Mouse (Mus musculus): ENCODE data around the gene Krtap26-1. TPM values are rescaled to one million over a fixed set of nuclear protein-coding genes. Genes with fewer than 3 reads are reported as not detected.

Gene Krtap26-1
- not detected for total RNA-seq (2021)
- long read RNA-seq: 0 reads

DNA sequence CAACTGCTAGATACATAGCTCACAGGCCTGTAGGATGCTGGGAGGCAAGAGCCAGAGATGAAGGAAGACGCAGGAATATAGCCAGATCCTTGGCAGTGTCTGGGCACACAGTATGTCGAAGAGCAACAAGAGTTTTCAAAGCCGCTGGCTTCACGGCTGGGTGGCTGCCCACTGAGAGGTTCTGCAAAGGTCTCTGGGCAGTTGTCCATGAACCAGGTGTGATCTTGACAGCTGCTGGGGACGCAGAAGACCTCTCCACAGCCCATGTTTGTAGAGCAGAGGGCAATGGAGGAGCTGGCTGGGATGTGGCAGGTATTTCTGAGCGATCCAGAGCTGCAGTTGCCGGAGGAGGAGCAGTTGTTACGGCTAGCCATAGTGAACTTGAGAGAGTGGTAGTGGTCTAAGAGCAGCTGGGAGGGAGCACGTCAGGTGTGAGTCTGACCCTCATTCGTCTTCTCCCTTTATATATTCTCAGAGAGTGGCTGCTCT lies at the start of gene Krtap26-1:
TSS of gene Krtap26-1 (minus strand) at position 439 of the 489 bp plus-strand sequence.
- DNase-seq (ENCODE audit: low spot score in 2 of 2): no peak

DNA sequence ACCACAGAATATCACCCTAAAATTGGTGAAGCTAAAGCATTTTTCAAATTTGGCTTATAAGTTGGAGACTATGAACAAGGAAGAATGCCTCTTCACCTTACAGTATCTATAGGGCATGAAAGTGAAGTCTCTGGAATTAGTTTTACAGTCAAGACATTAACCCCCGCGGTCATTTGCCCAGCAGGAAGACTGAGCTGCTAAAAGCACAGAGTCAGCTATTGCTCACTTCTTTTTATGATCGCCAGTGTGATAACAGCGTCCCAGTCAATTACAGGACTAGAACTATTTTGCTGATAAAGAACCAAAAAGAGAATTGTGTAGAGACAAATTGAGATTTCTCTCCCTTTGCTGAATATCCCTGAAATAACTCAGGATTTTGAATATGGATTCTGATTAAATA lies 48.7 kb upstream of the Krtap26-1 start:
- DNase-seq (ENCODE audit: low spot score in 2 of 2): no peak

GRCm38 (mm10) chr16:88681282-88681681 lies 33.7 kb upstream of the Krtap26-1 start:
- peak in 1 of 2 experiments; percentile 3 for DNase-seq (ENCODE audit: low spot score in 2 of 2)

DNA sequence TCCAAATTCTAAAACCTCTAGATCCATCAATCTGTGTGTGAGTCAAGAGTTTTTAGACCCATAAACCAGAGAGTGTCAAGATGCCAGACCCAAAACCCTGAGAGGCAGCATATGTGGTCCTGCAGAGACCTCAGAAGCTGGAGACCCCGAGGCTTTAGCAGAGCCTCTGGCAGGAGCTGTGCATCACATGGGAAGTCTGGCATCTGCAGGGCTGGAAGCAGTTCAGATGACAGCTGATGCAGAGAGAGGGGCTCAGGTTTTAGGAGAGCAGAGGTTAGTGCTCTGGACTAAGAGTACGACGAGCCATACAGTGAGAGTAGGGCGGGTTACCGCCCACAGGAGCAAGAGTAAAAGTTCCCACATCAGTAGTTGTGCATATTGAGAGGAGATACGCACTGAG lies 31.5 kb upstream of the Krtap26-1 start:
- DNase-seq (ENCODE audit: low spot score in 2 of 2): no peak

DNA sequence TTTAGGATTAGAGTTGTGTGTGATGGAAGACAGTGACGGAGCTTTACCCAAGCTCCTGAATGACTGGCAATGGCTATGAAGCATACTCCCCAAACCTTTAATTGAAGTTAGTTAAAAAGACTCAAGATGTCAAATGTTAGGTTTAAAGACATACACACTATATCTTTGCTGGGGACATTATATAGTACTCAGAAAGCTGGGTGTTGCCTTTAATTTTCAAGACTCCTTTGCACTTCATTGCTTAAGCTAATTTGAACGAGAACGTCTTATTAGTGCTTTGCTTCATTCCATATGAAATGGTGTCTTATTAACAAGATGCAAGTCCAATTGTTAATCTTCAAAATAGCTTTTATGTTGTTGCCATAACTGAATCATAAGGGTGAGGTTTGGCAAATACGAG lies 24.0 kb upstream of the Krtap26-1 start, which contains the start of gene Krtap27-1:
TSS of gene Krtap27-1 (minus strand) at position 101 of the 400 bp plus-strand sequence.
- no peak for DNase-seq (ENCODE audit: low spot score in 2 of 2)

DNA sequence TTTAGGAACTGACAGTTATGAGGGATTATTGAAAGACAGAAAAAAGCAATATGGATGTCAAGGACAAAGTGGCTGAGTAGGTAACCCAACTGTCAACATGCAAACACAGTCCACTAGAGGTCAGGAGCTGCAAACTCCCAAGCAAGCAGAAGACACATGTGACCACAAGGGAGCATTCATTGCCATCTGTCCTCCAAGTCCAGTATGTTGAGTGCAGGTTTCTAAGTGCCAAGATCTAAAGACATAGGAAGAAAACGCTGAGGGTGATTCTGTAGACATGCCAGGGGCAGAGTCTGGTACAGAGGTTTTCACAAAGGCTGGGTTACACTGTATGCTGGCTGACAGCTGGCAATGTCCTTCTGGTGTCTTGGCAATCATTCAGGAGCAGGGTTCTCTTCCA lies 9.8 kb upstream of the Krtap26-1 start:
- DNase-seq (ENCODE audit: low spot score in 2 of 2): no peak

DNA sequence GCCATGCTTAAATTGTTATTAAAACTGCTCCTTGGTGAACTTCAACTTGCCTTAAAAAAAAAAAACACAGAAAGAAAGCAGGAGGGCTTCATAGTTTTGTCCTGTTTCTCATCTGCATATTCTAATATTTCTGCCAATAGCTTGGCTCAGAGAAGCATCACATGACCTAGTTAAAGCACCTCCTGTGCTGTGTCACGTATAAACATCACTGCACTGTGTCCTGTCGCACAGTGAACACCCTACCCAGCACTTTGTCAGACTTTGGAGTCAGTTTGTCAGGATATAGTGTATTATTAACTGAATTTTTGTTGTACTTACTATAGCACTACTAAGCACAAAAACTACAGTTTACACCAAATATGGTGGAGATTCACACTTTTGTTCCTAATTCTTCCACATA lies 4.4 kb upstream of the Krtap26-1 start:
- no peak for DNase-seq (ENCODE audit: low spot score in 2 of 2)

DNA sequence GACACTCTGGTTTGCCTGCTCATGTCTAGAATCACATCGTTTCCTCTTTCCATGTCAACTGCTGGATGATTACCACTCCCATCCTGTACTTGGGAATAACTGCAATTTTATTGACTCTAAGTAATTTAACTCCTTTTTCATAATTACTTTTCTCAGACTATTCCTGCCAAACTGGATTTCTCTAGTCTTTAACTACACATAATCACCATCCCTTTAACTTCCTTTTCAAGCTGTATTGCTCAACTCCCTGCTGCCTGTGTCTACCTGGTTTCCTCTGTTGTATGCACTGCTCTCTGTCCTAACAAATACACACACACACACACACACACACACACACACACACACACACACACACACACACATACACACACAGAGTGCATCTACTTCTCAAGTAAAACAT lies 3.5 kb upstream of the Krtap26-1 start:
- no peak for DNase-seq (ENCODE audit: low spot score in 2 of 2)

GRCm38 (mm10) chr16:88646366-88647111 lies 1.1 kb downstream of the Krtap26-1 start:
- no peak for DNase-seq (ENCODE audit: low spot score in 2 of 2)

GRCm38 (mm10) chr16:88640053-88640452 lies 7.5 kb downstream of the Krtap26-1 start:
- no peak for DNase-seq (ENCODE audit: low spot score in 2 of 2)

GRCm38 (mm10) chr16:88635142-88635541 lies 12.5 kb downstream of the Krtap26-1 start:
- DNase-seq (ENCODE audit: low spot score in 2 of 2): no peak

- no peak for DNase-seq (ENCODE audit: low spot score in 2 of 2)
Observed at GRCm38 (mm10) chr16:88631474-88631873, 16.1 kb downstream of the Krtap26-1 start.

DNA sequence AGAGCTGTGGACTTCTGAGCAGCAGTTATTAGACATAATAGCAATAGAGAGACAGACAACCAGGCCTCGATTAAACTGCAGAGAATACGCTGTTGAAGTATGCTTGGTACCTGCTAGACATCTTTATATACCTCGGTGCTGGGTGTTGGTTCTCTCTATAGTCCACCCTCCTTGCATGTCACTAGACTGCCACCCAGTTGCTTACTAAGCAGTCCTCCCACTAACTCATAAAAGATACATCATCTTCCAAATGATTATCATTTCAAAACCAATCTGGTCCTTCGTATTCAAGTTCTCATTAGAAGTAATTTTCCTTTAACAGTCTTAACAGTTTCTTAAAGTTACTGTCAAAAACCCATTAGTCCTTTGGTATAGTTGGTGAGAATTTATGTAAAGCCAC lies 20.0 kb downstream of the Krtap26-1 start, which contains the start of gene 2310079G19Rik:
TSS of gene 2310079G19Rik (minus strand) at position 101 of the 400 bp plus-strand sequence.
- DNase-seq (ENCODE audit: low spot score in 2 of 2): no peak

- no peak for DNase-seq (ENCODE audit: low spot score in 2 of 2)
Observed at GRCm38 (mm10) chr16:88612712-88613111, 34.9 kb downstream of the Krtap26-1 start.

DNA sequence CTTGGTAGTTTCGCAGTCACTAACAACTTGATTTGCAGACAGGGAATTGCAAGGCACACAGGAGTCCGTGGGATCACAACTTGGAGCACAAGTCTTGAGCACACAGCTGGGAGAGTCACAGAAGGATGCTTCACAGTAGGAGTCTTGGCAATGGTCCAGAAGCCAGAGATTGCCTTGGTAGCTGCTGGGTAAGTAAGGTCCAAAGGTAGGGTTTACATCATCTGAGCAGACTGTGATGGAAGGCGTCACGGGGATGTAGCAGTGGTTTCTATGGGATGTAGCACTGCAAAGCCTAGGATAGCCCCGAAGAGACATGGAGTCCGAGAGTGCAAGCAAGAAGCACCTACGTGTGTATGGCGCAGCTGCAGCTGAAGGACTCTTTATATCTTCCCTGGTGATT lies 35.7 kb downstream of the Krtap26-1 start, which contains the start of gene Krtap24-1:
TSS of gene Krtap24-1 (minus strand) at position 358 of the 400 bp plus-strand sequence.
- no peak for DNase-seq (ENCODE audit: low spot score in 2 of 2)

- DNase-seq (ENCODE audit: low spot score in 2 of 2): no peak
Observed at GRCm38 (mm10) chr16:88604570-88604969, 43.0 kb downstream of the Krtap26-1 start.

- no peak for DNase-seq (ENCODE audit: low spot score in 2 of 2)
Observed at GRCm38 (mm10) chr16:88602464-88602863, 45.1 kb downstream of the Krtap26-1 start.

GRCm38 (mm10) chr16:88600303-88600702 lies 47.3 kb downstream of the Krtap26-1 start:
- DNase-seq (ENCODE audit: low spot score in 2 of 2): no peak

DNA sequence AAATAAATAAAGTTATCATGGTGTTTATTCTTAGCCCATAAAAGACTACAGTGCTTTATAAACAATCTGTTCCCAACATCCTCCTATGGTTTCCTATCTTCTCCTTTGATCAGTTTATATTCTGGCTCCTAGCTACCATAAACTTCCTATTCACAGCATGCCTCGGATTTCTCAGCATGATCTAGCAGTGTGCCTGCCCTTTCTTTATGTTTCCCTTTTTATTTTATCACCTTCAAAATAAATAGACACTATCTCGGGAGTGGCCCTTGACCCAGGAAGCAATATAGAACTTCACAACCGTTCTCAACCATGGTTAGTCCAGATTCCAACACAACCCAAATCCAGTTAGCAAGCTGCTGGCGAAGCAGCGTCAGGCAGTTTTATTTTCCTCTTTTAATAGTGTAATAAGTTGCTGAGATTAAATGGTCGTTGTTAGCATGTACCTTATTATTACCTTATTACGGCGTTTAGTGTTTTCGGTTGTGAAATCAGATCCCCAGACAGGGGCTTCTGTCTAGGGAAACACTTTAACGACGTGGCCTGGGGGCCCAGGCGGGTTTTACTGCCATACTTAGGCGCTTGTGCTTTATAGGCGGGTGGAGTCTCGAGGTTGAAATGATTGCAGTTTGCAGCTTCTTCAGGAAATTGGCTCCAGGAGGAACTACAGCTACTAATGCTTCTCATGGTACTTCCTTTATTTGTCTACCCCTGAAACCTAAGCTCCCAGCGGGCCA lies 47.9 kb downstream of the Krtap26-1 start:
- DNase-seq (ENCODE audit: low spot score in 2 of 2): no peak

All from layer of hippocampus, adult 18-20 months (tissue).